Mouse (Mus musculus): ENCODE data around the gene Cmah. TPM values are rescaled to one million over a fixed set of nuclear protein-coding genes. Genes with fewer than 3 reads are reported as not detected.
A peak's percentile ranks its signal among the peaks of the same experiment; 100 is the strongest.

The Cmah gene
- polyA plus RNA-seq, 1 experiment from 2014 or later, result 0.39 TPM

- H3K4me1 ChIP-seq (replicated peaks; ENCODE audit: control insufficient read depth, insufficient read depth, low read length), result peaks cover 7% of the 10 kb centered on the region
- no peak for ATAC-seq (ENCODE audit: low read depth)
- 42% methylated on average over 3 of the region's 3 CpGs for WGBS
Measured at GRCm38 (mm10) chr13:24337874-24338273, 10.7 kb downstream of the Cmah start.

GRCm38 (mm10) chr13:24338343-24338861 lies 11.2 kb downstream of the Cmah start:
- H3K36me3 ChIP-seq (ENCODE audit: control insufficient read depth, insufficient read depth, low read length), result no peaks in the 10 kb centered on the region
- peak; percentile 59 for ATAC-seq (ENCODE audit: low read depth)
- 30% methylated on average over 4 of the region's 4 CpGs for WGBS
- H3K4me1 ChIP-seq (replicated peaks; ENCODE audit: control insufficient read depth, insufficient read depth, low read length), result peaks cover 7% of the 10 kb centered on the region
- H3K27ac ChIP-seq (ENCODE audit: low read length), result no peak overlapping the region
- no peak overlapping the region for H3K4me3 ChIP-seq (ENCODE audit: low read length)
- H3K9me3 ChIP-seq (ENCODE audit: control insufficient read depth, low read length), result no peaks in the 10 kb centered on the region
- H3K4me2 ChIP-seq (ENCODE audit: low read depth, low read length), result no peak overlapping the region
- H3K9ac ChIP-seq (ENCODE audit: low read length), result no peak overlapping the region
- no peaks in the 10 kb centered on the region; the same call in 1 of the 2 replicates for H3K27me3 ChIP-seq (ENCODE audit: control insufficient read depth, insufficient read depth, low read depth, low read length)

More at GRCm38 (mm10) chr13:24337874-24338273, 10.7 kb downstream of the Cmah start:
- Histone ChIP-seq H3K4me2 (ENCODE audit: low read depth, low read length) (no peak overlapping the region), H3K27ac (ENCODE audit: low read length) (no peak overlapping the region), H3K9ac (ENCODE audit: low read length) (no peak overlapping the region), H3K36me3 (ENCODE audit: control insufficient read depth, insufficient read depth, low read length) (no peaks in the 10 kb centered on the region), H3K9me3 (ENCODE audit: control insufficient read depth, low read length) (no peaks in the 10 kb centered on the region), H3K4me3 (ENCODE audit: low read length) (no peak overlapping the region), H3K27me3 (ENCODE audit: control insufficient read depth, insufficient read depth, low read depth, low read length) (no peaks in the 10 kb centered on the region; the same call in 1 of the 2 replicates)

GRCm38 (mm10) chr13:24339907-24340306 lies 12.7 kb downstream of the Cmah start:
- Histone ChIP-seq H3K4me1 (replicated peaks; ENCODE audit: control insufficient read depth, insufficient read depth, low read length) (peaks cover 7% of the 10 kb centered on the region), H3K9me3 (ENCODE audit: control insufficient read depth, low read length) (no peaks in the 10 kb centered on the region), H3K36me3 (ENCODE audit: control insufficient read depth, insufficient read depth, low read length) (no peaks in the 10 kb centered on the region), H3K27ac (ENCODE audit: low read length) (no peak overlapping the region), H3K27me3 (ENCODE audit: control insufficient read depth, insufficient read depth, low read depth, low read length) (no peaks in the 10 kb centered on the region; the same call in 1 of the 2 replicates), H3K4me3 (ENCODE audit: low read length) (no peak overlapping the region), H3K9ac (ENCODE audit: low read length) (no peak overlapping the region), H3K4me2 (ENCODE audit: low read depth, low read length) (no peak overlapping the region)
- ATAC-seq (ENCODE audit: low read depth), result no peak

DNA sequence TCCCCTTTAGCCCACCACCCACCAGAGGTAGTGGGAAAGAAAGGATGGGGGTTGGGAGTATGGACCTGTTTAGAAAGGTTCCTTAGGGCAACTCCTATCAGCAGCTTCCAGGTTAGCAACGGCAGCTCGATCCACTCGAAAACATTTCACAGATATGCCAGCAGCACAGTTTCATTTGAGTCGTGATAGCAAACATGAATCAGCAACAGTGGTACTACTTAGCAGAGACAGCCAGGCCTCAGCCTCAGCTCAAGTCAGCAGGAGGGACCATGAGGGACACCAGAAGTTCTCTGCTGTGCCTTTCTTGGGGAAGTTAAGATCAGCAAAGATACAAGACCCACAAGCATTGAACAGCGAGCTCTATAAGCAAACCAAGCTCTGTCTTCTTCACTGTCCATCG lies 13.3 kb downstream of the Cmah start:
- peaks cover 7% of the 10 kb centered on the region for H3K4me1 ChIP-seq (replicated peaks; ENCODE audit: control insufficient read depth, insufficient read depth, low read length)
- 81% methylated on average over 6 of the region's 6 CpGs for WGBS
- no peaks in the 10 kb centered on the region; the same call in 1 of the 2 replicates for H3K27me3 ChIP-seq (ENCODE audit: control insufficient read depth, insufficient read depth, low read depth, low read length)
- H3K9me3 ChIP-seq (ENCODE audit: control insufficient read depth, low read length), result no peaks in the 10 kb centered on the region
- no peak for ATAC-seq (ENCODE audit: low read depth)
- no peak overlapping the region for H3K4me3 ChIP-seq (ENCODE audit: low read length)
- H3K27ac ChIP-seq (ENCODE audit: low read length), result no peak overlapping the region
- no peak overlapping the region for H3K9ac ChIP-seq (ENCODE audit: low read length)
- H3K4me2 ChIP-seq (ENCODE audit: low read depth, low read length), result no peak overlapping the region
- H3K36me3 ChIP-seq (ENCODE audit: control insufficient read depth, insufficient read depth, low read length), result no peaks in the 10 kb centered on the region

GRCm38 (mm10) chr13:24342091-24342490 lies 14.9 kb downstream of the Cmah start:
- H3K4me3 ChIP-seq (ENCODE audit: low read length), result no peak overlapping the region
- H3K4me1 ChIP-seq (replicated peaks; ENCODE audit: control insufficient read depth, insufficient read depth, low read length), result peaks cover 7% of the 10 kb centered on the region
- H3K27ac ChIP-seq (ENCODE audit: low read length), result no peak overlapping the region
- ATAC-seq (ENCODE audit: low read depth), result no peak
- H3K4me2 ChIP-seq (ENCODE audit: low read depth, low read length), result no peak overlapping the region
- no peaks in the 10 kb centered on the region; the same call in 1 of the 2 replicates for H3K27me3 ChIP-seq (ENCODE audit: control insufficient read depth, insufficient read depth, low read depth, low read length)
- H3K9ac ChIP-seq (ENCODE audit: low read length), result no peak overlapping the region
- no peaks in the 10 kb centered on the region for H3K36me3 ChIP-seq (ENCODE audit: control insufficient read depth, insufficient read depth, low read length)
- 75% methylated on average over 4 of the region's 4 CpGs for WGBS
- no peaks in the 10 kb centered on the region for H3K9me3 ChIP-seq (ENCODE audit: control insufficient read depth, low read length)

DNA sequence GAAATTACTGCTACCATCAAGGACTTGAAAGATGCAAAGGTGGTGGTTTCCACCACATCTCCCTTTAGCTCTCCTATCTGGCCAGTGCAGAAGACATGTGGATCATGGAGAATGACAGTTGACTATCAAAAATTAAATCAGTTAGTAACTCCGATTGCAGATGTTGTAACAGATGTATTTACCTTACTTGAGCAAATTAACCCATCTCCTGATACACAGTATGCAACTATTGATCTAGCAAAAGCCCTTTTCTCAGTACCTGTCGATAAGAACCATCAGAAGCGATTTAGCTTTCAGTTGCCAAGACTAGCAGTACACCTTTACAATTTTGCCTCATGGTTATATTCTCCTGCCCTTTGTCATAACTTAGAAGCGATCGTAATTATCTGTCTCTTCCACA lies 25.8 kb downstream of the Cmah start:
- Histone ChIP-seq H3K4me1 (replicated peaks; ENCODE audit: control insufficient read depth, insufficient read depth, low read length) (no peaks in the 10 kb centered on the region), H3K9me3 (ENCODE audit: control insufficient read depth, low read length) (no peaks in the 10 kb centered on the region), H3K27ac (ENCODE audit: low read length) (no peak overlapping the region), H3K4me3 (ENCODE audit: low read length) (no peak overlapping the region), H3K9ac (ENCODE audit: low read length) (no peak overlapping the region), H3K4me2 (ENCODE audit: low read depth, low read length) (no peak overlapping the region), H3K27me3 (ENCODE audit: control insufficient read depth, insufficient read depth, low read depth, low read length) (no peaks in the 10 kb centered on the region), H3K36me3 (ENCODE audit: control insufficient read depth, insufficient read depth, low read length) (no peaks in the 10 kb centered on the region)
- WGBS, result 84% methylated on average over 5 of the region's 5 CpGs
- ATAC-seq (ENCODE audit: low read depth), result no peak

- ATAC-seq (ENCODE audit: low read depth), result no peak
- H3K4me1 ChIP-seq (replicated peaks; ENCODE audit: control insufficient read depth, insufficient read depth, low read length), result no peaks in the 10 kb centered on the region
- H3K27me3 ChIP-seq (ENCODE audit: control insufficient read depth, insufficient read depth, low read depth, low read length), result no peaks in the 10 kb centered on the region
- H3K27ac ChIP-seq (ENCODE audit: low read length), result no peak overlapping the region
- no peak overlapping the region for H3K4me3 ChIP-seq (ENCODE audit: low read length)
- H3K9me3 ChIP-seq (ENCODE audit: control insufficient read depth, low read length), result no peaks in the 10 kb centered on the region
- H3K36me3 ChIP-seq (ENCODE audit: control insufficient read depth, insufficient read depth, low read length), result no peaks in the 10 kb centered on the region
- no peak overlapping the region for H3K4me2 ChIP-seq (ENCODE audit: low read depth, low read length)
- H3K9ac ChIP-seq (ENCODE audit: low read length), result no peak overlapping the region
- WGBS, result 78% methylated on average over 5 of the region's 5 CpGs
Measured at GRCm38 (mm10) chr13:24354751-24355150, 27.5 kb downstream of the Cmah start.

DNA sequence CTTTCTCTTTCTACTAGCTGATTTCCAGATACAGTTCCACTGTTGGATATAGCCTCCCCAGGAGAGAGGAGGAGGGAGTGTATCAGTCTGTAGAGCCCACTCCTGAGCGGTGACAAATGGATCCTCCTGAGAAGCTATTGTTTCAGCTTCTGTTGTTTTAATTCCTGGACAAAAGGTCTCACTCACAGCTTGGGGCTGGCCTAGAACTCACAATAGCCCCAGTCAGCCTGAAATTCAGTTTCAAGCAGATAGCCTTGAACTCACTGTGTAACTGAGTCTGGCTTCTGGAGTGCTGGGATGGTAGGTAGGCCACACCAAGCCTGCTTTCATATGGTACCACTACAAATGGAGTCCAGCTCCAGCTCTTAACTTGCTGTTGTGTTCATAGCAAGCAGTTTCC lies 32.0 kb downstream of the Cmah start:
- Histone ChIP-seq H3K4me2 (ENCODE audit: low read depth, low read length) (no peak overlapping the region), H3K27me3 (ENCODE audit: control insufficient read depth, insufficient read depth, low read depth, low read length) (no peaks in the 10 kb centered on the region), H3K4me1 (replicated peaks; ENCODE audit: control insufficient read depth, insufficient read depth, low read length) (no peaks in the 10 kb centered on the region), H3K4me3 (ENCODE audit: low read length) (no peak overlapping the region), H3K27ac (ENCODE audit: low read length) (no peak overlapping the region), H3K36me3 (ENCODE audit: control insufficient read depth, insufficient read depth, low read length) (no peaks in the 10 kb centered on the region), H3K9me3 (ENCODE audit: control insufficient read depth, low read length) (no peaks in the 10 kb centered on the region), H3K9ac (ENCODE audit: low read length) (no peak overlapping the region)
- ATAC-seq (ENCODE audit: low read depth), result no peak
- WGBS, result 81% methylated on average over 1 of the region's 1 CpGs

DNA sequence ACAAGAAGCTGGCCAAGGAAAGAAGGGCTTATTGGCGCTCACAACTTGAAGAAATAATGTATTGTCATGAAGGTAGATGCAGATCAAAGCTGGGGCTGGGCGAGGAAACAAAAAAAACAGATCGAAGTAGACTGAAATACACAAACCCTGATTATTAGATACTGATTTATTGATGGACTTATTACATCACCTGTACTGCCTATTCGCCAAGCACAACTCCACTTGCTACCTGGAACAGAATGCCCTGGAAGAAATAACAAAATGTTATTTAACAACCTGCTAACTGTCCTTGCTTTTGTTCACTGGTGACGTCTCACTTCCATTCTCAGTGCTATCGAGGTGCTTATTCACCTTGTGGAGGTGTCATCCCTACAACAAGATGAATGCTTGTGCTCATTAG lies 38.0 kb downstream of the Cmah start:
- no peaks in the 10 kb centered on the region for H3K4me1 ChIP-seq (replicated peaks; ENCODE audit: control insufficient read depth, insufficient read depth, low read length)
- H3K9ac ChIP-seq (ENCODE audit: low read length), result no peak overlapping the region
- H3K27ac ChIP-seq (ENCODE audit: low read length), result no peak overlapping the region
- no peak overlapping the region for H3K4me3 ChIP-seq (ENCODE audit: low read length)
- H3K27me3 ChIP-seq (ENCODE audit: control insufficient read depth, insufficient read depth, low read depth, low read length), result no peaks in the 10 kb centered on the region
- H3K36me3 ChIP-seq (ENCODE audit: control insufficient read depth, insufficient read depth, low read length), result no peaks in the 10 kb centered on the region
- ATAC-seq (ENCODE audit: low read depth), result no peak
- H3K9me3 ChIP-seq (ENCODE audit: control insufficient read depth, low read length), result no peaks in the 10 kb centered on the region
- H3K4me2 ChIP-seq (ENCODE audit: low read depth, low read length), result no peak overlapping the region
- 89% methylated on average over 6 of the region's 6 CpGs for WGBS
